Mouse (Mus musculus) stomach, embryonic 15.5 days (tissue): Measurements from ENCODE around the gene Pcolce. TPM values are rescaled to one million over a fixed set of nuclear protein-coding genes. Genes with fewer than 3 reads are reported as not detected.

Source experiments
- ATAC-seq: fragments of 200-750 bp; cut with Nextera tagmentation; 2 replicates; pipeline ENCODE4 v1.8.0; 2017; ENCODE audit warnings: low read depth, moderate number of reproducible peaks, moderate TSS enrichment; ENCODE audit not compliant: insufficient read depth, low FRiP score
- H3K27ac ChIP-seq: fragments of 300-500 bp; sonication (generic); 2 replicates; pipeline ENCODE4 v1.5.1; 2015; ENCODE audit warnings: mild to moderate bottlenecking, inconsistent platforms
- H3K27me3 ChIP-seq: fragments of 300-500 bp; sonication (generic); replicated peaks from 2 replicates; pipeline ENCODE4 v1.6.1; 2015; ENCODE audit warnings: inconsistent platforms
- H3K36me3 ChIP-seq: fragments of 300-500 bp; sonication (generic); 2 replicates; pipeline ENCODE4 v1.6.1; 2015; ENCODE audit warnings: inconsistent platforms
- H3K4me1 ChIP-seq: fragments of 300-500 bp; sonication (generic); 2 replicates; pipeline ENCODE4 v1.6.1; 2015; ENCODE audit warnings: inconsistent platforms
- H3K4me2 ChIP-seq: fragments of 300-500 bp; sonication (generic); 2 replicates; pipeline ENCODE4 v1.6.1; 2015; ENCODE audit warnings: mild to moderate bottlenecking, inconsistent platforms
- H3K4me3 ChIP-seq: fragments of 300-500 bp; sonication (generic); replicated peaks from 2 replicates; pipeline ENCODE4 v1.5.1; 2015; ENCODE audit warnings: inconsistent platforms
- H3K9ac ChIP-seq: fragments of 300-500 bp; sonication (generic); 2 replicates; pipeline ENCODE4 v1.6.1; 2015; ENCODE audit warnings: inconsistent platforms
- H3K9me3 ChIP-seq: fragments of 300-500 bp; sonication (generic); 2 replicates; pipeline ENCODE4 v1.6.1; 2016; ENCODE audit warnings: inconsistent platforms
- WGBS: fragments of 180-500 bp; shearing (Covaris S2); methylation state at CpG from one replicate; pipeline ENCODE4 v1.1.7; 2015; 5-methylcytosine and 5-hydroxymethylcytosine counted together
- polyA plus RNA-seq: library from polyadenylated mRNA; unstranded; fragments of >200 nt; fragmentation: Nextera tagmentation; extraction: Ambion mirVana; gene quantifications from 2 replicates; pipeline ENCODE4 v1.2.1, GENCODE M21; 2015

Pcolce gene
- 112 and 115 TPM in 2 replicates for polyA plus RNA-seq

GRCm38 (mm10) chr5:137613550-137613949 lies at the start of gene Pcolce:
TSS of gene Pcolce (minus strand) at chr5:137613784.
- 39% methylated on average over 11 of the region's 11 CpGs for WGBS
- peak; percentile 51; the same call in 1 of the 2 replicates for ATAC-seq
- Histone ChIP-seq H3K4me3 (no peak within 1 kb of the TSS), H3K4me2 (0 out of 2 replicates have a peak within 1 kb of the TSS, but pooled peaks have one; percentile 8), H3K4me1 (peaks cover 43% of the 10 kb centered on the region), H3K9me3 (no peaks in the 10 kb centered on the region), H3K9ac (no peak within 1 kb of the TSS), H3K27me3 (no peaks in the 10 kb centered on the region), H3K36me3 (no peaks in the 10 kb centered on the region), H3K27ac (peak within 1 kb of the TSS; percentile 72)

GRCm38 (mm10) chr5:137663057-137663456 lies 49.5 kb upstream of the Pcolce start:
- ATAC-seq, result no peak
- no peak overlapping the region for H3K4me2 ChIP-seq

GRCm38 (mm10) chr5:137660064-137660688 lies 46.6 kb upstream of the Pcolce start:
- no peak overlapping the region for H3K9ac ChIP-seq
- no peaks in the 10 kb centered on the region for H3K9me3 ChIP-seq
- H3K4me2 ChIP-seq, result no peak overlapping the region
- H3K4me1 ChIP-seq, result 0 out of 2 replicates have a peak, but pooled peaks cover 6% of the 10 kb centered on the region
- no peak for ATAC-seq
- 87% methylated on average over 6 of the region's 6 CpGs for WGBS
- H3K36me3 ChIP-seq, result peaks cover 26% of the 10 kb centered on the region
- H3K27ac ChIP-seq, result no peak overlapping the region
- H3K27me3 ChIP-seq, result no peaks in the 10 kb centered on the region
- H3K4me3 ChIP-seq, result no peak overlapping the region

More at GRCm38 (mm10) chr5:137663057-137663456, 49.5 kb upstream of the Pcolce start:
- Histone ChIP-seq H3K27ac (no peak overlapping the region), H3K4me1 (no peaks in the 10 kb centered on the region), H3K9ac (no peak overlapping the region), H3K9me3 (no peaks in the 10 kb centered on the region), H3K27me3 (no peaks in the 10 kb centered on the region), H3K36me3 (peaks cover 33% of the 10 kb centered on the region), H3K4me3 (no peak overlapping the region)
- 76% methylated on average over 9 of the region's 9 CpGs for WGBS

- 0 out of 2 replicates have a peak, but pooled peaks cover 6% of the 10 kb centered on the region for H3K4me1 ChIP-seq
- H3K27me3 ChIP-seq, result no peaks in the 10 kb centered on the region
- ATAC-seq, result peak; percentile 49; the same call in 1 of the 2 replicates
- peak overlapping the region; percentile 31; the same call in 1 of the 2 replicates for H3K27ac ChIP-seq
- no peaks in the 10 kb centered on the region for H3K9me3 ChIP-seq
- H3K36me3 ChIP-seq, result peaks cover 17% of the 10 kb centered on the region
- H3K4me3 ChIP-seq, result no peak overlapping the region
- H3K4me2 ChIP-seq, result no peak overlapping the region
- H3K9ac ChIP-seq, result no peak overlapping the region
- WGBS, result 22% methylated on average over 6 of the region's 6 CpGs
Observed at GRCm38 (mm10) chr5:137656977-137657376, 43.4 kb upstream of the Pcolce start.

GRCm38 (mm10) chr5:137654746-137655145 lies 41.2 kb upstream of the Pcolce start:
- peaks cover 17% of the 10 kb centered on the region for H3K36me3 ChIP-seq
- H3K4me1 ChIP-seq, result peaks cover 11% of the 10 kb centered on the region
- WGBS, result 72% methylated on average over 6 of the region's 7 CpGs
- H3K27me3 ChIP-seq, result no peaks in the 10 kb centered on the region
- H3K9ac ChIP-seq, result no peak overlapping the region
- ATAC-seq, result no peak
- no peak overlapping the region for H3K4me3 ChIP-seq
- H3K27ac ChIP-seq, result no peak overlapping the region
- H3K4me2 ChIP-seq, result no peak overlapping the region
- no peaks in the 10 kb centered on the region for H3K9me3 ChIP-seq

- Histone ChIP-seq H3K9me3 (no peaks in the 10 kb centered on the region), H3K4me1 (peaks cover 18% of the 10 kb centered on the region), H3K27ac (no peak overlapping the region), H3K4me2 (no peak overlapping the region), H3K27me3 (no peaks in the 10 kb centered on the region), H3K9ac (no peak overlapping the region), H3K4me3 (no peak overlapping the region), H3K36me3 (peaks cover 9% of the 10 kb centered on the region; the same call in 1 of the 2 replicates)
- 88% methylated on average over 10 of the region's 10 CpGs for WGBS
- no peak for ATAC-seq
Observed at GRCm38 (mm10) chr5:137653366-137653765, 39.8 kb upstream of the Pcolce start.

- ATAC-seq, result 0 out of 2 replicates have a peak, but pooled peaks have one; percentile 41
- Histone ChIP-seq H3K4me3 (no peak overlapping the region), H3K4me1 (peaks cover 17% of the 10 kb centered on the region), H3K36me3 (peaks cover 7% of the 10 kb centered on the region; the same call in 1 of the 2 replicates), H3K27ac (no peak overlapping the region), H3K27me3 (no peaks in the 10 kb centered on the region), H3K9me3 (no peaks in the 10 kb centered on the region), H3K4me2 (no peak overlapping the region), H3K9ac (no peak overlapping the region)
- WGBS, result 18% methylated on average over 3 of the region's 3 CpGs
Observed at GRCm38 (mm10) chr5:137652474-137652873, 38.9 kb upstream of the Pcolce start.

- H3K4me2 ChIP-seq, result peak overlapping the region; percentile 42
- H3K9me3 ChIP-seq, result no peaks in the 10 kb centered on the region
- ATAC-seq, result peak; percentile 61
- no peak overlapping the region for H3K9ac ChIP-seq
- H3K4me3 ChIP-seq, result no peak overlapping the region
- WGBS, result 15% methylated on average over 18 of the region's 18 CpGs
- H3K4me1 ChIP-seq, result peaks cover 21% of the 10 kb centered on the region
- peak overlapping the region; percentile 63; the same call in 1 of the 2 replicates for H3K27ac ChIP-seq
- H3K27me3 ChIP-seq, result peaks cover 15% of the 10 kb centered on the region
- H3K36me3 ChIP-seq, result peaks cover 7% of the 10 kb centered on the region; the same call in 1 of the 2 replicates
Observed at GRCm38 (mm10) chr5:137649669-137650571, 36.3 kb upstream of the Pcolce start.

- no peak overlapping the region for H3K4me3 ChIP-seq
Observed at GRCm38 (mm10) chr5:137649251-137649650, 35.7 kb upstream of the Pcolce start.

GRCm38 (mm10) chr5:137647827-137648601 lies 34.4 kb upstream of the Pcolce start:
- Histone ChIP-seq H3K4me1 (peaks cover 21% of the 10 kb centered on the region), H3K4me2 (no peak overlapping the region), H3K9me3 (no peaks in the 10 kb centered on the region), H3K9ac (no peak overlapping the region), H3K4me3 (no peak overlapping the region), H3K36me3 (peaks cover 7% of the 10 kb centered on the region; the same call in 1 of the 2 replicates), H3K27ac (no peak overlapping the region), H3K27me3 (peaks cover 26% of the 10 kb centered on the region)
- ATAC-seq, result no peak
- WGBS, result 38% methylated on average over 9 of the region's 9 CpGs

More at GRCm38 (mm10) chr5:137649251-137649650, 35.7 kb upstream of the Pcolce start:
- Histone ChIP-seq H3K4me1 (peaks cover 21% of the 10 kb centered on the region), H3K9me3 (no peaks in the 10 kb centered on the region), H3K27me3 (peaks cover 18% of the 10 kb centered on the region), H3K4me2 (no peak overlapping the region), H3K9ac (no peak overlapping the region), H3K36me3 (peaks cover 7% of the 10 kb centered on the region; the same call in 1 of the 2 replicates), H3K27ac (peak overlapping the region; percentile 63; the same call in 1 of the 2 replicates)
- 36% methylated on average over 4 of the region's 4 CpGs for WGBS
- no peak for ATAC-seq

- Histone ChIP-seq H3K27me3 (peaks cover 26% of the 10 kb centered on the region), H3K9me3 (no peaks in the 10 kb centered on the region), H3K4me3 (peak within 1 kb of the TSS; percentile 24), H3K9ac (no peak within 1 kb of the TSS), H3K27ac (no peak within 1 kb of the TSS), H3K4me2 (peak within 1 kb of the TSS; percentile 56), H3K4me1 (peaks cover 21% of the 10 kb centered on the region), H3K36me3 (peaks cover 21% of the 10 kb centered on the region)
- WGBS, result 22% methylated on average over 11 of the region's 11 CpGs
- no peak for ATAC-seq
Observed at GRCm38 (mm10) chr5:137645652-137646091, 32.1 kb upstream of the Pcolce start, which contains the start of gene Irs3. TSS of gene Irs3 (minus strand) at chr5:137645714.
